Mouse (Mus musculus) naive thymus-derived CD4-positive, alpha-beta T cell, adult 2 months (primary cell): ENCODE results near the gene BC017158.

Experiments
- DNase-seq: peaks from one replicate; pipeline ENCODE4 v3.0.0-alpha.2; 2011; ENCODE audit warnings: low read depth

The BC017158 gene

GRCm38 (mm10) chr7:128256783-128257334 is 41.1 kb downstream of the BC017158 start:
- DNase-seq = no peak

- DNase-seq = no peak
These were observed 42.2 kb downstream of the BC017158 start for GRCm38 (mm10) chr7:128255757-128256156.

GRCm38 (mm10) chr7:128254978-128255377 is 43.0 kb downstream of the BC017158 start:
- no peak for DNase-seq

DNA sequence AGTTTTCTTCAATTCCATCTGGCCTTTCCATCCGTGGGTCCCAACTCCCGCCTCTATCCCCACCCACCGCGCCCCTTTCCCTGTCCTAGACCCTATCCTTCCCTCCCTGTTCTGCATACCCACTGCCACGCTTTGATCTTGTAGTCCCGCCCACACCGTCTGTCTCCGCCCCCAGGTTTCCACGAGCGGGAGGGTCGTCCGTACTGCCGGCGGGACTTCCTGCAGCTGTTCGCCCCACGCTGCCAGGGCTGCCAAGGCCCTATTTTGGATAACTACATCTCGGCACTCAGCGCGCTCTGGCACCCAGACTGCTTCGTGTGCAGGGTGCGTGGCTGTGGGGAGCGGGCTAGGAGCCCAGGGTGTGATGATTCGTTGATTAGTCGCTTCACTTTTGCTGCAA is 45.4 kb downstream of the BC017158 start:
- DNase-seq = peak; percentile 66

- DNase-seq = no peak
These were observed 46.0 kb downstream of the BC017158 start for GRCm38 (mm10) chr7:128251946-128252345.

DNA sequence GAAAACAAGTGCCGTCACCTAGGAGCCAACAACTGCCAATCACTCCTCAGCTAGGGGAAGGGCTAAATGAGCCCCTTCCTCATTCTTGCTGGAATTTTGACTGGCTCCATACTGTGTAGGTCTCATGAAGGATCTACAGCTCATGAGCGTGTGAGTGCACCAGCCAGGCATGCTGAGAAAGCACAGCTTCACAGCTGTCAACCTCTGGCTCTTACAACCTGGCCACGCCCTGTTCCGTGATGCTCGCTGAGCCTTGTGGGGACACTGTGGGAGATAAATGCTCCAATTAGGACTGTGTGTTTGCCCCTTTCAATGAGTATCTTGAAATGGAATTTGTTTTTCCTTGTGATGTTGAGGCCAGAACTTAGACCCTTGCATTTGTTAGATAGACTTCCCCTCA is 48.0 kb downstream of the BC017158 start:
- DNase-seq = no peak

DNA sequence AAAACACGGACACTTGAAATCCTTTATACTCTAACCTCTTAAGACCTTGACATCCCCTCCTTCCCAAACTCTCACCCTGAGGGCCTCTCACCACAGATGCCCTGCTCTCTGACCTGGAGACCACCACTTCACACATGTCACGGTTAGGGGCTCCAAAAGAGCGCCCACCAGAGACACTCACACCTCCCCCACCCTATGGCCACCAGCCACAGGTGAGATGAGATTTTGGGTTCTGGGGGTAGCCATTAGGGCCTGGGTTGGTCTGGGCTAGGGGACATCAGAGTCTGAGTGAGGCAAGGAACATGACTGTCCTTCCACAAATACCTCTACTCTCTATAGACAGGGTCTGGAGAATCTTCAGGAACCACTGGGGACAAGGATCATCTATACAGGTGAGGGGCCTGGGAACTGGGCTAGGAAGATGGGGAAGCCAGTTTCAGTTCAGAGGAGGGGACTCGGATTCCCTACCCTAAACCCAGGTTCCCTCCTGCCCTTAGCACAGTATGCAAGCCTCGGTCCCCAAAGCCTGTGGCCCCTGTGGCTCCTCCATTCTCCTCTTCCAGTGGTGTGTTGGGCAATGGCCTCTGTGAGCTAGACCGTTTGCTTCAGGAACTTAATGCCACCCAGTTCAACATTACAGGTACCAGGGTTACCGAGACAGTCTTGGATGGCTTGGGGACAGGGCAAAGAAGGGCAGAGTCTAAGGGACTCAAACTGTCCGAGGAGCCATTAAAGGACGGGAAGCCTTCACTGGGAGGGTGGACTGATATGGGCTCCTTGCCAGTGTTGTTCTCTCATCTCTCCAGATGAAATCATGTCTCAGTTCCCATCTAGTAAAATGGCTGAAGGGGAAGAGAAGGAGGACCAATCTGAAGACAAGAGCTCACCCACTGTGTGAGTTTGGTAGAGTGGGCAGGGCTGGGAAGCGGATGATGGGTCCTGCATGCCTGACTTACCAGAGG is 49.6 kb downstream of the BC017158 start:
- no peak for DNase-seq

GRCm38 (mm10) chr7:128247443-128247842 is 50.5 kb downstream of the BC017158 start:
- peak; percentile 84 for DNase-seq

DNA sequence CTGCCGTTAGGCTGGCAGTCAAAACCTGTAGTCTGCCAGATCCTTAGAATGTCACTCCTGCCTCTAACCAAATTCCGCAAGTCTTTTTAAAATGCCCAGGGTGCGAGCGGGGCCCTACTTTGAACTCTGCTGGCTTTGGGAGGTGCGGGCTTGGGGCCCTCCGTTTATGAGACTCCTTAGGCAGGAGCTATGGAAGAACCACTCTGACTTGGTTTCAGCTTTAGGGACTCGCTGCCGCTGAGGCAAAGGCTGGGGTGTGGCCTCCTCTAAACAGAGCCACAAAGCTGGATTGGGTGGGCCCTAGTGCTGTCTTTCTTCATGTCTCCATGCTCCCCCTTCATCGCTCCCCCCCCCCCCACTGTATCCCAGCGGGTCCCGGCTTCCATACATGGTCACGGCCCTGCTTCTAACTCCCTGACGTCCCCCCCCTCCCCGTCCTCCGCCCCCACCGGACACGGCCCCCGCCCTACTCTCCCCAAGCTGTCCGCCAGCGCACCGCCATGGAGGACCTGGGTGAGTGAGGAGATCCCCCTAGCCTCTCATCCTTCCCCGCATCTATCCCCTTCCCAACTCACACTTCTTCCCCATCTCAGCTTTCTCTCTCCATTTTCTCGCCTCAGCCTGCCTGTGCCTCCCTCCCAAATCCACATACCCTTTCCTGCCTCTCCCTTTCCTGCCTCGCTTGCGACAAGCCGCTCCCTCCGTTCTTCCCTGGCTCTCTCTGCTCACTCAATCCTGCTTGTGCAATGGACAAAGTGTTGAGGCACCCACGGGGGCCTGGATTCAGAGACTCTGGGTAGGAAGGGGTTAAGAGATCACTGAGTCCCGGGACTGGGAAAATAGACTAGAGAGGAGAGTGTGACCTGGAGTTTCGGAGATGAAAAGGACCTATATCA is 51.2 kb downstream of the BC017158 start, which contains the start of gene Tgfb1i1:
Gene Tgfb1i1, plus strand, starts transcription at position 317 of the 896 bp plus-strand sequence.
- DNase-seq = no peak

GRCm38 (mm10) chr7:128245547-128245946 is 52.4 kb downstream of the BC017158 start:
- no peak for DNase-seq

DNA sequence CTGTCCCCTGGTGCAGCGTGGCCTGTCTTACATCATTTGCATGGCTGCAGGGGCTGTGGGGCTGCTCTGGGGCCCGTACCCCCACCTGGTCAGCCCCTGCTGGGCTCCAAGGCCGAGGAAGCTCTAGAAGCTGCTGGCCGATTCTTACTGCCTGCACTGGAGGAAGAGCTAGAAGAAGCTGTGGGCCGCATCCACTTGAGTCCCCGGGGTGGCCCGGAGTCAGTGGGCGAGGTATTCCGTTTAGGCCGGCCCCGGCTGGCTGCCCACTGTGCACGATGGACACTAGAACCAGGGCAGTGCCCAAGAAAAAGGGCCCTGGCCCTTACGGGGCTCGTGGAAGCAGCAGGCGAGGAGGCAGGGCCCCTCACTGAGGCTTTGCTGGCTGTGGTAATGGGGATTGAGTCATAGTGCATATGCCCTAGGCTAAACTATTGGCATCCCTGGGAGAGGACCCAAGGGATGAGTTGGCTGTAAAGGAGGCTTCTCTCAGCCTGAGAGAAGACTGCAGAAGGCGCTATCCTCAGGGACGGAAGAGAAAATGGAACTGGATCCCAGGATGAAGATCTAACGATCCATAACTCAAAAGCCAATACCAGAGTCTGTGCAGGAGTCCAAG is 53.5 kb downstream of the BC017158 start:
- DNase-seq = no peak

DNA sequence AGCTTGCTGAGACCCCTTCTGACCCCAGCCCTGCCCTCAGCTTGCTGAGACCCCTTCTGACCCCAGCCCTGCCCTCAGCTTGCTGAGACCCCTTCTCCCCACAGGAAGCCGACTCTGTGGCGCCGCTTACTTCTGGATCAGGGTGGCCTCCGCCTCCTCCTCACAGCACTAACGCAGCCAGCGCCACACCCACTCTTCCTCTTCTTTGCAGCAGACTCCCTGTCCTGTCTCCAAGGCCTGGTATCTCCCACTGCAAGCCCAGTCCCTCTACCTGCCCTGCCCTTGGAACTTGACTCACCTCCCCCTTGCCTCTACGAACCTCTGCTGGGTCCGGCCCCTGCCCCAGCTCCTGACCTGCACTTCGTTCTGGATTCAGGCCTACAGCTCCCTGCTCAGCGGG is 54.0 kb downstream of the BC017158 start:
- no peak for DNase-seq

- no peak for DNase-seq
These were observed 55.6 kb downstream of the BC017158 start for GRCm38 (mm10) chr7:128242331-128242730.

- DNase-seq = no peak
These were observed 57.7 kb downstream of the BC017158 start for GRCm38 (mm10) chr7:128240131-128240784.

DNA sequence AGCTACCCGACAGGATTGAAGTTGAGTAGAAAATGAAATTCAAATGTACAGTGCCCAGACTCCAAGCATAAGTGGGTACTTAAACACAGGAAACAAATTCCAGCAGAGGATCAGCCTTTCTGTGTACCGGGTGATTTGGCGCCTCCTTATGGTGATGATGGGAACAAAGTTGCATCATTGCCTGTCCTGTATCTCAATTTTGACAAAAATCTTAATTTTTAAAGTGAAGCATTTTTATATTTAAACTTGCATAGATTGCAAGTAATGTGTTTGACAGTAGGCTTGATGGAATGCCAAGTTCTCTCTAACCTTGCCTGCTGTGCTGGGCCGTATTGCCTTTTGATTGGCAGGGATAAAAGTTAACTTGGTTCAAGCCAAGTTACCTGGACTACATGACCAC is 59.0 kb downstream of the BC017158 start:
- DNase-seq = peak; percentile 75

GRCm38 (mm10) chr7:128237927-128238778 is 59.8 kb downstream of the BC017158 start, which contains the start of gene 9130023H24Rik:
TSS of gene 9130023H24Rik (minus strand) at chr7:128238031.
- DNase-seq = peak; percentile 100

DNA sequence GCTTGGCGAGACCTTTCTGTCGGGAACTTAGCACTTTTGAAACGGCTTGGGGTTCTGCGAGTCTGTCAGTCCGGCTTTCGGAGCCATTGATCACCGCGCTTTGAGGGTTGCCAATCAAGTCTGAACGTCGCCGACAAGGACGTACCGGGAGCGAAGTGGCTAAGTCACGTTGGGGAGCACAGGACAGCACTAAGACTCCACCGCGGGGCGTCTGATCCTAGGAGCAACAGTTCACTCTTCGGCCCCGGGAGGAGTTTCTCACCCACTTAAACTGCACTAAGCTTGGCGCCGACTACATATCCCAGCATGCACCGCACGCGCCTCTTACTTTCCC is 60.4 kb downstream of the BC017158 start:
- no peak for DNase-seq

DNA sequence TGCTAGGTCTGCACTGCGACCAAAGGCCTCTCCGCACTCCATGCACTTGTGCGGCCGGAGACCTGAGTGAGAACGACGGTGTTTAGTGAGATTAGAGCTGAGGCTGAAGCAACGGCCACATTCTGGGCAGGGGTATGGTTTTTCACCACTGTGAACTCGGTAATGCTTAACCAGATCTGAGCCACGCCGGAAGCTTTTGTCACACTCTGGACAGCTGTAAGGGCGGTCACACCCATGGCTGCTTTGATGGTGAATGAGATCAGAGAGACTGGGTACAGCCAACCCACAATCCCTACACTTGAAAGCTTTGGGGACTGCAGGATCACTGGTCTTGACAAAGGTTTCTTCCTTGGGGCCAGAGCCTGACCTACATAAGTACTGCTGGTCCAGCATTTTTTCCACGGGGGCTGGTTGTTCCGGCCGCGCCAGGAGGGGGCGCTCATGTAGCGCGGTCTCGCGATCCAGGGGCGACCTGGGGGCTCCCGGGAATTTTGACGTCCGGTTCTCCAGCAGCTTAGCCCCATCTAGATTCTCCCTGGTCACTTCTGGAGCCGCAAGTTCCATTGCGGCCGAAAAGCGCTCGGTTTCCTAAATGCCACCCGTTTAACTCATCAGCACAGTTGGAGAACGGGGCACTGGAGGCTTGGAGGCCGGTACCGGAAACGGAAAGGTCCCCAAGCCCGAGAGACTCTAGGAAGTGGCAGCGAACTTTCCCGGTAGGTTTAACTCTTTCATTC is 60.9 kb downstream of the BC017158 start, which contains the start of gene Armc5:
Gene Armc5, plus strand, starts transcription at position 487 of the 737 bp plus-strand sequence.
- peak; percentile 79 for DNase-seq

DNA sequence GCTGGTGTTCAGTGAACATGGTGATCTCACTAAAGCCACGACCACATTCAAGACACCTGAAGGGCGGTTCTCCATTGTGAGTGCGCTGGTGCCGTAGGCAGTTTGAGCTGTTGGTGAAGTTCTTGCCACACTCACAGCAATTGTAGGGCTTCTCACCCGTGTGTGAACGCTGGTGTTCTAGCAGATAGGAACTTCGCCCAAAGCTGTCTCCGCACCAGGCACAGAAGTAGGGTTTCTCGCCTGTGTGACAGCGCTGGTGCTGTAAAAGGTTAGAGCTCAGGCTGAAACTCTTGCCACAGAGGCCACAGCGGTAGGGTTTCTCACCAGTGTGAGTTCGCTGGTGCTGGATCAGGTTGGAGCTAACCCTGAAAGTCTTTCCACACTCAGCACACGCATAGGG is 61.5 kb downstream of the BC017158 start:
- no peak for DNase-seq

GRCm38 (mm10) chr7:128235481-128235880 is 62.5 kb downstream of the BC017158 start:
- DNase-seq = no peak
